Mouse (Mus musculus) neural tube, embryonic 12.5 days (tissue): ENCODE measurements around the gene Sox2. TPM values are rescaled to one million over a fixed set of nuclear protein-coding genes. Genes with fewer than 3 reads are reported as not detected.

Source experiments
- ATAC-seq: fragments of 200-750 bp; cut with Nextera tagmentation; 2 replicates; pipeline ENCODE4 v1.8.0; 2017; ENCODE audit warnings: low read depth, mild to moderate bottlenecking, moderate TSS enrichment, moderate library complexity; ENCODE audit not compliant: low FRiP score
- H3K27ac ChIP-seq: fragments of 300-500 bp; sonication (generic); 2 replicates; pipeline ENCODE4 v1.5.1; 2016
- H3K27me3 ChIP-seq: fragments of 300-500 bp; sonication (generic); replicated peaks from 2 replicates; pipeline ENCODE4 v1.6.1; 2016; ENCODE audit warnings: mild to moderate bottlenecking
- H3K36me3 ChIP-seq: fragments of 300-500 bp; sonication (generic); 2 replicates; pipeline ENCODE4 v1.6.1; 2016; ENCODE audit warnings: mild to moderate bottlenecking
- H3K4me1 ChIP-seq: fragments of 300-500 bp; sonication (generic); 2 replicates; pipeline ENCODE4 v1.6.1; 2016
- H3K4me2 ChIP-seq: fragments of 300-500 bp; sonication (generic); replicated peaks from 2 replicates; pipeline ENCODE4 v1.6.1; 2016; ENCODE audit warnings: mild to moderate bottlenecking
- H3K4me3 ChIP-seq: fragments of 300-500 bp; sonication (generic); 2 replicates; pipeline ENCODE4 v1.5.1; 2016
- H3K9ac ChIP-seq: fragments of 300-500 bp; sonication (generic); 2 replicates; pipeline ENCODE4 v1.6.1; 2016; ENCODE audit warnings: mild to moderate bottlenecking
- H3K9me3 ChIP-seq: fragments of 300-500 bp; sonication (generic); 2 replicates; pipeline ENCODE4 v1.6.1; 2016; ENCODE audit warnings: mild to moderate bottlenecking
- WGBS: fragments of 180-500 bp; shearing (Covaris S2); methylation state at CpG from one replicate; pipeline ENCODE4 v1.1.7; 2016; 5-methylcytosine and 5-hydroxymethylcytosine counted together
- polyA plus RNA-seq: library from polyadenylated mRNA; unstranded; fragments of >200 nt; fragmentation: Nextera tagmentation; extraction: Ambion mirVana; gene quantifications from 2 replicates; pipeline ENCODE4 v1.2.1, GENCODE M21; 2016

The Sox2 gene
- polyA plus RNA-seq, 1 experiment from 2014 or later: 48.0 TPM

DNA sequence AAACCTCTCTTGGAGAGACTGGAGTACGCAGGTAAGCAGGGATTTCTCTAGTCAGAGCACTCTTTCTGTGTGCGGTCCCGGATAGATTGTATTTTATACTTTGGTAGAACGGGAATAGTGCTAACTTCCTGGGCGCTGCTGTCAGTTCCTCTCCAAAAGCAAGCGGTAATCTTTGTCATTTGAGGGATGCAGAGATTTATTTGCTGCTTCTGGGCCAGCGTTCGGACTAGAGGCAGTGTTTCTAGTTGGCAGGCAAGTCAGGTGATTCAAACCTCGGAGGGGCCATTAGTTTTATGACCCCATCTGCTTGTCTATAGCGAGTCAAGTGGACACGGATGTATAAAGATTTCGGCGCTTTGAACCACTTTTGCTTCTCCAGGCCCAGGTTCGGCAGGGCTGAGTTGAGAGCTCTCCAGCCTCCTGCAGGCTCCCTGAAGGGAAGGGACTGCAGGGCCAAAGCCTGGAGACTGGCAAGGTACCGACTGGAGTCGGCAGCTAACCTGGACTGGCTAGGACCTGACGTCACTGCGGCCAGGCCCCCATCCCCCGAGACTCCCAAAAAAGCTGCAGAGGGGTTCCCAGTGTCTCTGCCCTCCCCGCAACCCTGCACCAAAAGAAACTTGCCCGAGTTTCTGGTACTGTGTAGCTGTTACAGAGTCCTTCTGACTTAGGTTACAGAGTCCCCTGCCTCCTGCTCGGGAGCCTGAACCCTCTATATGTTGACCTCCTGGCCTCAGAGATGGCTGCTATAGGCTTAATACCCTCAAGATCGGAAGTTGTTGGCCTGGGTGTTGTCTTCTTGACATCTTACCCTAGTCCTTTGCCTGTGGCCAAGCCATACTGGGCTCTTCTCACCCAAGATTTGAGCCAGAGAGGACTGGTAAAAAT is 6.9 kb downstream of the Sox2 start:
- H3K27me3 ChIP-seq: peaks cover 22% of the 10 kb centered on the region
- WGBS: 2% methylated on average over 23 of the region's 23 CpGs
- no peaks in the 10 kb centered on the region for H3K9me3 ChIP-seq
- peak overlapping the region; percentile 78 for H3K9ac ChIP-seq
- H3K4me1 ChIP-seq: peaks cover 24% of the 10 kb centered on the region
- ATAC-seq: no peak
- peak overlapping the region; percentile 79 for H3K4me2 ChIP-seq
- H3K4me3 ChIP-seq: peak overlapping the region; percentile 41
- peak overlapping the region; percentile 44; the same call in 1 of the 2 replicates for H3K27ac ChIP-seq
- no peaks in the 10 kb centered on the region for H3K36me3 ChIP-seq

DNA sequence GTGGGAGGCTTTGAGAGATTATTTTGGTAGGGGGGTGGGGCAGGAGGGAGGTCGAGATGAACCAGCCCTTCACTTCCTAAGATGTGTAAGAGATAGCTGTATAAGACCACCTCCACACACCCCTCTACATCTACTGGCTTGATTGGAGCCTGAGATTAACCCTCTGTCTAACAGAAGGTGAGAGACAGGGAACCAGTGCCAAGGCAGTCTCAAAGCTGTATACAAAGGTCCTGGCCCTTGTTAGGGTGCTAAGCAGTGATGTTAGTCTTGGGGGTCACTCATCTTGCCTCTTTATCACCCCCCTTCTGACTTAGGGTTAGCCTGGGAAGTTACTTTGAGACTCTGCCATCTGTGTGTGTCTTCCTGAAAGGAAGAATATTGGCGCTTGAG is 7.5 kb downstream of the Sox2 start:
- WGBS: 4% methylated on average over 2 of the region's 2 CpGs
- Histone ChIP-seq H3K4me3 (peak overlapping the region; percentile 41), H3K4me2 (peak overlapping the region; percentile 79), H3K9me3 (no peaks in the 10 kb centered on the region), H3K27me3 (peaks cover 22% of the 10 kb centered on the region), H3K36me3 (no peaks in the 10 kb centered on the region), H3K9ac (peak overlapping the region; percentile 78; the same call in 1 of the 2 replicates), H3K27ac (0 out of 2 replicates have a peak overlapping the region, but pooled peaks have one; percentile 44), H3K4me1 (peaks cover 28% of the 10 kb centered on the region)
- ATAC-seq: no peak

DNA sequence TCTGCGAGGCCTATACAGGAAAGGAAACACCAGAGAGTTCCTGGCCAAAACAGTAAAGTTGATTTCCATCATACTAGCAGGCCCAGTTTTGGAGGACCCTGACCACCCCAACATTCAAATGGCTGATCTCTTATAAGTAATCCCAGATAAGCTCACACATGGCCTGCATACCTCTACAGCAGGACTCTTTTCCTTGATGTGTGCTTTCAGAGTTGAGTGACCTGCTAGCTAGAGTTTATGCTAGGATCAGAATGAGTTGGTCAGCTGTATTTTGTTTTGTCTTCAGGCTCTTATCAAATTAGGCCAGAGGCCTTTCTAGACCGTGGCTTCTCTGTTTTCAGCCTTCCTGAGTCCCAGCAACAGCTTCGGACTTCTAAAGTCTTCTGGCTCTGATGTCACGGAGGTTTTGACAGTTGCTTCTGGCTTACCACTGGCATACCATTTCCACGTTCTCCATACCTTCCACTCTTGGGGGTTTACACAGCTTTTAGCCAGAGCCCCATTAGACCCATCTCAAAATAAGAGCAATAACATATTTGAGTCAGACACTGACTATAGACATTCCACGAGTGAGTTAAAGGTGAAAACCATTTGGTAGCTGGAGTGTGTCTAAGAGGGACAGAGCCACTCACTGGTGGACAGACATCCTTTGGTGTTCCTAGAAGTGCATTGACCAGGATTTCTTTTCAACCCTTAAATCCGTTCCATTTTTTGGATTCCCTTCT is 8.2 kb downstream of the Sox2 start:
- Histone ChIP-seq H3K9ac (peak overlapping the region; percentile 78; the same call in 1 of the 2 replicates), H3K4me1 (peaks cover 34% of the 10 kb centered on the region), H3K4me2 (peak overlapping the region; percentile 79), H3K36me3 (no peaks in the 10 kb centered on the region), H3K4me3 (peak overlapping the region; percentile 41), H3K27me3 (peaks cover 22% of the 10 kb centered on the region), H3K9me3 (no peaks in the 10 kb centered on the region), H3K27ac (no peak overlapping the region)
- no peak for ATAC-seq
- 41% methylated on average over 7 of the region's 7 CpGs for WGBS

DNA sequence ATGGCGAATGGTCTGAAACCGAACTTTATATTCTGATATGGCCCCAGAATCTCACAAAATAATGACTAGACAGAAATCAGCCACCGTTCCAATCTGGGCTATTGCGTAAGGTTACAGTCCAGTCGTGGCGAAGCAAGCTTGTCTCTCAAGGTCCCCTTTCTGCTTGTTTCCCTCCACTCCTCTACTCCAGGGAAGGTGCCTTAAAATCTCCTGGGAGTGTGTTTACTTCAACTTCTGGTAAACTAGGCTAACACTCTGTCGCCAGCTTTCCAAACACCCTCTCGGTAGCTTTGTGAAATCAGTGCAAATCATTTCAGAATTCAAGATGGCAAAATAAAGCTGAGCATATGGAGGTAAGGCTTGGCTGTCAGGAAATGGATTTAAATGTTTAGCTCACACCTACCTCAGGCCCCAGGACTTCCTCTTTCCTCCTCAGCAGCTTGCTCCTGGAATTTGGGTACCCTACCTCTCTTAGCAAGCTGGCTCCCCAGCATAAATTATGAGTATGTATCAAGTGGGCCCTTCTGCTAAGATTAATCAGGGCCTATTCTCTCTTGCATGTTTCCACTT is 8.8 kb downstream of the Sox2 start:
- H3K9me3 ChIP-seq: no peaks in the 10 kb centered on the region
- peaks cover 22% of the 10 kb centered on the region for H3K27me3 ChIP-seq
- 45% methylated on average over 8 of the region's 8 CpGs for WGBS
- H3K4me3 ChIP-seq: 0 out of 2 replicates have a peak overlapping the region, but pooled peaks have one; percentile 11
- peak overlapping the region; percentile 9; the same call in 1 of the 2 replicates for H3K9ac ChIP-seq
- H3K4me2 ChIP-seq: peak overlapping the region; percentile 79
- H3K27ac ChIP-seq: no peak overlapping the region
- peaks cover 40% of the 10 kb centered on the region for H3K4me1 ChIP-seq
- no peak for ATAC-seq
- no peaks in the 10 kb centered on the region for H3K36me3 ChIP-seq

DNA sequence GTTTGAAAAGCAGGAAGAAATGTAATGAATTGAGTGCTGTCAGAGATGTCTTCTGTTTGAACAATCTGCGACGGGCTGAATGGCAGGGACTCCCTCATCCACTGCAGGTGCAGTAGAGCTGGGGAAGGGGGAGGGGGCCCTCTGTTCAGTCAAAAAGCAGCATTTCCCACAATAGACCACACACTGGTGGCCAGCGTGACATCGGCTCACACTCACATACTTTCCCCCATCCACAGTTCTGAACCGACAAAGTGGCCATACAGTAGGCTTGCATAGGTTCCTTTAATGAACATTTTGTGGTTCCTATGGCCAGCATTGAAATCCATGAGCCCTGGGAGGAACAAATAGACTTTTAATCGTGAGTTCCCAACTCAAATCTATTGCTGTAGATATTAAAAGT is 9.7 kb downstream of the Sox2 start:
- H3K36me3 ChIP-seq: no peaks in the 10 kb centered on the region
- no peak for ATAC-seq
- no peak overlapping the region for H3K27ac ChIP-seq
- no peaks in the 10 kb centered on the region for H3K9me3 ChIP-seq
- WGBS: 1% methylated on average over 6 of the region's 6 CpGs
- no peak overlapping the region for H3K9ac ChIP-seq
- H3K4me3 ChIP-seq: no peak overlapping the region
- H3K4me1 ChIP-seq: peaks cover 46% of the 10 kb centered on the region
- peaks cover 22% of the 10 kb centered on the region for H3K27me3 ChIP-seq
- H3K4me2 ChIP-seq: peak overlapping the region; percentile 79

DNA sequence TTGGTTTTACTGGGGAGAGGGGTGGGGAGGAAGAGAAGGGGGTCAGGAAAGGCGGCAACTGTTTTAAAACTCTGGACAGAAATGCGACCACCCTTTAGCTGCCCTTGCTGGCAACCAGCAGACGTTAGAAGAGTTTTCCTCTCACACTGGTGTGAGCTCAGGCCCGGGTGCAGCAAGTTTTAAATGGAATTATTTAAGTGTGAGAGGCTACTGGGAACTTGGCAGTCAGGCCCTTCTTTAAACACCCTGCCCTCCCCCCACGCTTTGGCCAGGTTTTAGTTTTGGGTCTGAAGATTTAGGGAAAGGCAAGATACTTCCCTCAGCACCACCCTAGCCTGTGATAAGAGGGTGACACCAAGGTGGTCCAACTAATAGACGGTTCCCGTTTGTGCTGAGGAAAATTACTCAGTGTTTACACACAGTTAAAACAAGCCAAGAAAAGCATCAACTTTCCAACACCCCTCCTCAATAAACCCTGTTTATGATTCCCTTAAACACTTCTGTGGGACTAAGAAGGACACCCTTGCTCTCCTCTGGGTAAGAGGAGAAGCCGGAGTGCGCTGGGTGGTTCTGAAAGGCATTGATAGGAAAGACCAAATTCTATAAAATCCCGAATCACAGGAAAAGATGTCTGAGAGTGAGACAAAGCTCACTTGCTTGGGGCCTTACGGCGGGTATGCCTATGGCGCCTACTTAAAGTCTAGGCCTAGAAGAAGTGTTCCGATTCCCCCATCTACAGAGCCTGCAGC is 10.5 kb downstream of the Sox2 start:
- Histone ChIP-seq H3K4me2 (peak overlapping the region; percentile 79), H3K27ac (peak overlapping the region; percentile 87), H3K4me1 (peaks cover 48% of the 10 kb centered on the region), H3K9me3 (no peaks in the 10 kb centered on the region), H3K4me3 (peak overlapping the region; percentile 11; the same call in 1 of the 2 replicates), H3K9ac (peak overlapping the region; percentile 54; the same call in 1 of the 2 replicates), H3K36me3 (no peaks in the 10 kb centered on the region), H3K27me3 (peaks cover 21% of the 10 kb centered on the region)
- no peak for ATAC-seq
- WGBS: 5% methylated on average over 14 of the region's 14 CpGs

DNA sequence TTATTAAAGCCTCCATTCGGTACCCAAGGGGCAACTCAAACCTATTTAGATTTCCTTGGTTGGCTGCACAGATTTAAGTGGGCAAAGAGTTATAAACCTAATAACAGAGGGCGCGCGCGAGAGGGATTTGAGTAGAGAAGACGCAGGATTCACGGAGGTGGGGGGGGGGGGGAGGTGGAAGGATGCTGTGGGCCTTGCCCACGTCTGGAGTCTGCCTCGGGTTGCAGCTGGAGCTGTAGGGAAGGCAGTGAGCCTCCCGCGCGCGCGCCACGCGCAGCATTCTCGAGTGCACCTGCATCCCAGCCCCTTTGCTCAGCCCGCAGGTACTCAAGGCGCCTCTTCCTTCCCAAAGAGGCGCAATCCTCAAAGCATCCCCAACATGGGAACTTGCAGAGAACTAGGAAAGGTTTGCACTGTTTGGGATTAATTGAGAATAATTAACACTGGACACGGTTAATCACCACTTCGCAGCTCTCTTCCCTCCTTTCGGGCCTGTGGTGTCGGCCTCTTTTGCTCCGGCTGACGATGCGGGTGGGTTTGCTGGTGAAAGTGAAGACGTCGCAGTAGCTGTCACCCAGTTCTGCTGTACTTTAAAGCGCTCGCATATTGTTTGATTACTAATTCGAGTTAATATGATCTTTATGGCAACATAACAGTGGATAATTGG is 11.3 kb downstream of the Sox2 start:
- Histone ChIP-seq H3K4me3 (peak overlapping the region; percentile 11; the same call in 1 of the 2 replicates), H3K9me3 (no peaks in the 10 kb centered on the region), H3K4me1 (peaks cover 54% of the 10 kb centered on the region), H3K27ac (peak overlapping the region; percentile 87), H3K9ac (peak overlapping the region; percentile 54), H3K4me2 (peak overlapping the region; percentile 79), H3K36me3 (no peaks in the 10 kb centered on the region), H3K27me3 (peaks cover 24% of the 10 kb centered on the region)
- no peak for ATAC-seq
- WGBS: 2% methylated on average over 32 of the region's 32 CpGs

DNA sequence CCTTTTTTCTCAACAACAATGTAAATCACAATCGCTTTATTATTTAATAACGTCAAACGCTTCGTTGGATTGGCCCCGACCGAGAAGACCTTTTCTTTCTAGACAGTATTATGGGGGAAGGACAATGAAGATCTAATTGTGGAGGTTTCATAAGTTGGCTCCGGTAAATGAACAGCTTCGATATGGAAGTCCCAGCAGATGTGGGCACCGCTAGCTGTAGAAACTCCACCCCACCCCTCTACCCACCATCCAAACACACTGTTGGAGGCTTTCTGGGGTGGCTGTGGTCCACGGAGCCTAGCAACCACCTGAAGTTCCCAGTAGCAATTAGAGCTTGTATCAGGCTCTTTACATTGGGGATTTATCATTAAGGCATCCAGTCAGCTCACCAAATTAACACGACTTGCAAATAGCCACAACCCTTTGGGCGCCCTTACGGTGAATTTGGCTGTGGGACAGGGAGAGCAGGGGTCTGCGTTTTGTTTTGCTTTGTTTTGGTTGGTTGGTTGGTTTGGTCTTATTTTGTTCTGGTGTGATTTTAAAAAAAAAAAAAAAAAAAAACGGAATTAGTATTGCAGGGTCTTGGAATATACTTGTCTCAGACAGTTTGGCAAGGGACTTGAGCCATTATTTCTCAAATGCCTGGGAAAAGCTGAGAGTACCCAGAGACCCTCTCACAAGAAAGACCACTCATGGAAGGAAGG is 12.0 kb downstream of the Sox2 start:
- Histone ChIP-seq H3K27me3 (peaks cover 26% of the 10 kb centered on the region), H3K4me3 (peak overlapping the region; percentile 32; the same call in 1 of the 2 replicates), H3K4me1 (peaks cover 56% of the 10 kb centered on the region), H3K9ac (peak overlapping the region; percentile 71), H3K4me2 (peak overlapping the region; percentile 79), H3K27ac (peak overlapping the region; percentile 87), H3K36me3 (no peaks in the 10 kb centered on the region), H3K9me3 (no peaks in the 10 kb centered on the region)
- WGBS: 3% methylated on average over 15 of the region's 15 CpGs
- ATAC-seq: no peak

DNA sequence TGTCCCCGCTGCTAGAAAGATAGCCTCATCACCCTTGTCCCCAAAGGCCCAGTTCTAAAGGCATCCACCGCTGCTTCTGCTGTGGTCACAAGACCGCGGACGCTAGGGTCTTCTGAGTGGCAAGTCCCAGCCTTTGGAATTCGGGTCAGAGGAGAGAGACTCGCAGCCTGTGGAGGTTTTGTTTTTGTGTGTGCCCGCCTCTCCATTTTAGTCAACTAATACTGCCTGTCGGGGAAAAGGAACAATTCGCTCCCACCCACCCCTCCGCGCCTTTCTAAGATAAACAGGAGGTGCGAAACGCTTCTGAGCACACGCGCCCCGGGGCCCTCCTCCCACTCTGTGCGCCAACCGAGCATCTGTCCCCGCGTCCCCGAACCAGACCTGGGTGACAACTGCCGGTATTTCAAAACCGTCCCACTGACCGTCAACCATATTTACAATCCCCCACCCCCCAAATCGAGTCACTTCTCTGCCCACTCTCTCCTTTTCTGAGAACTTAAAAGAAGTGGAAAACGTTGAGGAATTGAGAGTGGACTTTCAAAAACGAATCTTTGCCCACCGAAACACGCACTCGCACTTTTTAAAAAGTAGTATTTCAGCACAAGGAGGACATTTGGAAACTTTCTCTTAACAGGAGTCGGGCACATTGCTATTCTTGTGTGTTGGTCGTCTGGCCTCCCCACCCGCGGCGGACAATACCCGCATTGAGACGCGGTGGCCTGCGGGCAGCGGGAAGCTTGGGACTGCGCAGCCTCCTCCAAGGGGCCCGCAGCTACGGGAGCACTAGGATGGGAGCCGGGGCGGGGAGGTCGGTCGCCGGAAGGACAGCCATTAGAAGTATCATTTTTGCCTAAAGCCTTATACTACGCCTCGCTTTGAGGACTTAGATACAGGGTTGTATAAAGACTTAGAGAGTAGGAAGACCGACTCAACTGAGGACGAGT is 12.8 kb downstream of the Sox2 start:
- no peaks in the 10 kb centered on the region for H3K36me3 ChIP-seq
- no peaks in the 10 kb centered on the region for H3K9me3 ChIP-seq
- H3K27ac ChIP-seq: peak overlapping the region; percentile 87
- peaks cover 56% of the 10 kb centered on the region for H3K4me1 ChIP-seq
- peak overlapping the region; percentile 79 for H3K4me2 ChIP-seq
- WGBS: under 1% methylated on average over 53 of the region's 53 CpGs
- peak overlapping the region; percentile 71 for H3K9ac ChIP-seq
- peak overlapping the region; percentile 32 for H3K4me3 ChIP-seq
- peaks cover 19% of the 10 kb centered on the region for H3K27me3 ChIP-seq
- ATAC-seq: no peak
